Mouse (Mus musculus): ENCODE measurements around the gene Zfp65. TPM values are rescaled to one million over a fixed set of nuclear protein-coding genes. Genes with fewer than 3 reads are reported as not detected.
"Not testable (repeated sequence)": the region's sequence is repeated elsewhere in the genome, so short reads cannot be mapped to it uniquely, and the experiment has no call there.

Gene Zfp65
- 1 to 10 TPM; 4.2 to 7.9 (median 6.5) TPM for polyA plus RNA-seq (2017; shearing (Covaris generic))

- peak; percentile 70 for ATAC-seq
Observed at GRCm38 (mm10) chr13:67728641-67729318, at the start of gene Zfp65. Gene Zfp65, minus strand, starts transcription at chr13:67729173.

DNA sequence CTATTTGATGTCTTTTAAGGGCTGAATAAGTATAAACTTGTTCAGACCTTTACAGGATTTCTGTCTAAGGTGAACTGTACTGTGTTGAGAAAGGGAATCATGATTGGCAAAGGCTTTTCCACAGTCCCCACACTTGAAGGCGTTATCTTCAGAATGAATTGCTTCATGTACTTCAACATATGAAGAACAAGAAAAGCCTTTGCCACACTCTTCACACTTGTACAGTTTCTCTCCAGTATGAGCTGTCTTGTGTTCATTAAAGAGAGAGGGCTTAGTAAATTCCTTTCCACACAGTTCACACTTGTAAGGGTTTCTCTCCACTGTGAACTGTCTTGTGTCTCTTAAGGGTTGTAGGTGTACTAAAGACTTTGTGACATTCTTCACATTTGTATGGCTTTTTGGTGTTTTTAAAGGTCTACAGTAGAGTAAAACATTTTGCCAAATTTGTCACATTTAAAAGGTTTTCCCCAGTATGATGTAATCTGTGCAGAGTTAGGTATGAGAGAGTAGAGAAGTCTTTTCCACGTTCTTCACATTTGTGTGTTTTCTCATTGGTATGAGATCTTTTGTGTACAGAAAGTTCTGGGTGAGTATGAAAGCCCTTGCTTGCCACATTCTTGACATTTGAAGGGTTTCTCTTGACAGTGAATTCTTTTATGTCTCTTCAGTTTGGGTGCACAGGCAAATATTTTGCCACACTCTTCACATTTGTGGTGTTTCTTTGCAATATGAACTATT is 34.2 kb upstream of the Zfp65 start:
- no peak for ATAC-seq

DNA sequence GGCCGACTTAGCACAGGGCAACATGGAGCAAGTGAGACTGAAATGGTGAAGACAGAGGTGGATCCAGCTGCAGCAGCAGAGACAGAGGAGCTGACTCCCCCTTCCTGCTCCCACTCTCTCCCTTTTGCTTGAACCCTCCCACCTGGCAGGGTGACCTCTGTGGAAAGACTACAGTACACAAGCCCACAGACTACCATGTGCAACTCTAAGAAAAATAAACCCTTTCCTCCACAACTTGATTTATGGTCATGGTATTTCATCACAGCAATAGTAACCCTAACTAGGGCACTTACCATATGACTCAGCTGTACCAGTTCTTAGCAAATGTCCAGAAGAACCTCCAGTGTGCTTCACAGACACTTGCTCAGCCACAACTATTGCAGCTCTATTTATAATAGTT is 31.0 kb upstream of the Zfp65 start:
- ATAC-seq = no peak

DNA sequence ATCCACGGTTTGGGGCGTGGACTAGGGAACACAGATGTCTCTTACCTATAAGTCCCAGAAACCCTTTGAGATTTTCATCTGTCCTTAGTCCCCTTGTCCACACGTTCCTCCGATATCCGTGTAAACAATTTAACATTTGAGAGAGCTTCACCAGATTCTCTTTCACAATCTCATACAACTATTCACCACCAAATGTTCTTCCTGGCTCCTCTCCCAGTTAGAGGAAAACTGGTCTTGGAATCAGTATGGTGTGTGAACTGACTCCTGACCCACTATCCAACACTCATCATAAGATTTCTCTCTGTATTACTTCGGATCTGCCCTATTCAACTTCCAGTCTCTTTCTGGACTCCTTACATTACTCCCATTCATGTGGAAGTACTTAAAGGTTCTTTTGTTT is 26.8 kb upstream of the Zfp65 start:
- ATAC-seq = no peak

GRCm38 (mm10) chr13:67754333-67755306 is 25.6 kb upstream of the Zfp65 start, which contains the start of gene Zfp85:
Gene Zfp85, minus strand, starts transcription at chr13:67755228.
- peak; percentile 99 for ATAC-seq

GRCm38 (mm10) chr13:67743896-67744295 is 14.9 kb upstream of the Zfp65 start:
- ATAC-seq = no peak

GRCm38 (mm10) chr13:67742941-67743340 is 14.0 kb upstream of the Zfp65 start:
- no peak for ATAC-seq

- not testable (repeated sequence) for ATAC-seq
Observed at GRCm38 (mm10) chr13:67734391-67734790, 5.4 kb upstream of the Zfp65 start.

DNA sequence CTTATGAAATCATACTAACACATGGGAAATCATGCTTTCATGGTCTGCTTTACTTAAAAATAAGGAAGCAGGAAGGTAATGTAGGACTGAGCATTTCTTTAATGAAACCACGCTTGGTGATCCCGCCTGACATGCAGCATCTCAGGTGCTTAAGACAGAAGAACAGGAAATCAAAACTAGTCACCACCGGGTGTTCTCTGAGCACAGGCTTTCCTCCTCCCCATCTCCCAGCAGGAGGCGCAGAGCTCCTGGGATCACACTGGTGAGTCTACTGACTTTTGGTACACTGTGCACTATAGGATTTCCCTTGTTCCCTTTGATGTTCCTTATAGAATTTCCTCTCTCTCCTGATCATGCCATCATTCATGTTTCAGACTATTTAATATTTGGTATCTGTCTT is 468 bp upstream of the Zfp65 start:
- ATAC-seq = peak; percentile 77

- ATAC-seq = no peak
Observed at GRCm38 (mm10) chr13:67728106-67728505, 867 bp downstream of the Zfp65 start.

DNA sequence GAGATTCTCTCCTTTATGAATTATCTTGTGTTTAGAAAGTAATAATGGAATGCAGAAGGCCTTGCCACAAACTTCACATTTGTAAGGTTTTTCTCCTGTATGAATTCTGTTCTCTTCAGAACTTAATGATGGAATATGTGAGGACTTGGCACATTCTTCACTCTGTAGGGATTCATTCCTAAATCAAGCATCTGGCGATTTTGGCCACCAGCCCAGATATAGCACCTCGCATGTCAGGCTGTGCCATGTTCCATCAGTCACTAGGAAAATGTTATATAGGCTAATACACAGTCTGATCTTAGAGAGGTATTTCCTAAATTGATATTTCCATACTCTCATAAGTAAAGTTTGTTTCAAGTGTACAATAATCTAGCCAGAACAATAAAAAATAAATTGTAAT is 3.6 kb downstream of the Zfp65 start:
- not testable (repeated sequence) for ATAC-seq

DNA sequence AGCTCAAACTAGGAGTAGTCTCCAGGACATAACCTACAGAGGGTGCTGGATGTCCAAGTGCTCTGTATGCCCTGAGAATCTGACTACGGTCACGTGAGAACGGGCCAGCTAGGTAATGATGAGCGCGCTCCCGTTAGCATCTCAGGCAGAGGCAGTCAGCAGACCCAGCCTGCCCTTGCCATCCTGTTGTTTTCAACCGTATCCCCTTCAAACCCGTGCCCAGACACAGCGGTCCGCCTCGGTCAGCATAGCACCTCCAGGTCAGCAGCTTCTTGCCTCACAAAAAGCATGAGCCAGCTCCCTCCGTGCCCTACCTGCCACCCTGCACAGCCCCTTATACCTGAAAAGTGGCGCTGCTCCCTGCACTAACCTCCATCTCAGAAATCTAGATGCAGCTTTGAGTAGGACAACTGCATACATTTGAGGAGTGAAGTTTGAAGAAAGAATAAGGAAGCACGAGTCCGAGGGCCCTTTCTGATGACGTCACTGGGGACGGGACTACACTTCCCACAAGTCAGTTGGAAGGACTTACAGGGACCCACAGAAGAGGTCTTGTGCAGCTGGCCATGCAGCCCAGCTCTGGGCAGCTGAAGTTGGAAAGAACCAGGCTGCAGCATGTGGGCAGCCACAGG is 5.0 kb downstream of the Zfp65 start:
- ATAC-seq = peak; percentile 87

- no peak for ATAC-seq
Observed at GRCm38 (mm10) chr13:67686971-67687370, 42.0 kb downstream of the Zfp65 start, which contains the start of gene Zfp738. Gene Zfp738, minus strand, starts transcription at chr13:67687071.

DNA sequence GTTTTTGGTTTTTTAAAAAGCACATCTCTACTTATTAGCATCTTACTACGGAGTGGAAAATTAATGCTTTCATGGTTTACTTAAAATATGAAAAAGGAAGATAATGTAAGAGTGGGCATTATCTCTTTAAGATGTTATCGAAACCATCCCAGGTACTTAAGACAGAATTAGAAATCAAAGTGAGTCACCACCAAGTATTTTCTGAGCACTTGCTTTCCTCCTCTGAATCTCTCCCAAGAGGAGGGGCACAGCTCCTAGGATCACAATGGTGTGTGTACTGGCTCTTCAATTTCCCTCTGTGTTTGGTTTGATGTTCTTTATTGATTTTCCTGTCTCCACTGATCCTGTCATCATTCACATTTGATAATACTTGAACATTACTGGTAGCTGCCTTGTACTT is 45.1 kb downstream of the Zfp65 start:
- ATAC-seq = peak; percentile 23

DNA sequence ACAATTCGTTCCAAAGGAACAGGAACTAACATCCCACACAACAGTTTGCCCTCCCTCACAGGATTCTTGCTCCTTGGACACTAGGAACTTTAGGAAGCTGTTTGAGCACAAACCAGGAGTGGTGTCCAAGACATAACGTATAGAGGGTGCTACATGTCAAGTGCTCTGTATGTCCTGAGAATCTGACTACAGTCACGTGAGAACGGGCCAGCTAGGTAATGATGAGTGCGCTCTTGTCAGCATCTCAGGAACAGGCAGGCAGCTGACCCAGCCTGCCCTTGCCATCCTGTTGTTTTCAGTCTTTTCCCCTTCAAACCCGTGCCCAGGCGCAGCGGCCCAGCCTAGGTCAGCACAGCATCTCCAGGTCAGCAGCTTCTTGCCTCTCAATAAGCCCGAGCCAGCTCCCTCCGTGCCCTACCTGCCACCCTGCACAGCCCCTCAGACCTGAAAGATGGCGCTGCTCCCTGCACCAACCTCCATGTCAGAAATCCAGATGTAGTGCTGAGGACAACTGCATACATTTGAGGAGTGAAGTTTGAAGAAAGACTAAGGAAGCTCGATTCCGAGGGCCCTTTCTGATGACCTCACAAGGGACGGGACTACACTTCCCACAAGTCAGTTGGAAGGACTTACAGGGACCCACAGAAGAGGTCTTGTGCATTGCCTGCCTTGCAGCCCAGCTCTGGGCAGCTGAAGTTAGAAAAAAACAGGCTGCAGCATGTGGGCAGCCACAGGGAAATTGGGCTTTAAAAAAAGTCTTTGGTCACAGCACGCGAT is 45.8 kb downstream of the Zfp65 start:
- peak; percentile 99 for ATAC-seq

DNA sequence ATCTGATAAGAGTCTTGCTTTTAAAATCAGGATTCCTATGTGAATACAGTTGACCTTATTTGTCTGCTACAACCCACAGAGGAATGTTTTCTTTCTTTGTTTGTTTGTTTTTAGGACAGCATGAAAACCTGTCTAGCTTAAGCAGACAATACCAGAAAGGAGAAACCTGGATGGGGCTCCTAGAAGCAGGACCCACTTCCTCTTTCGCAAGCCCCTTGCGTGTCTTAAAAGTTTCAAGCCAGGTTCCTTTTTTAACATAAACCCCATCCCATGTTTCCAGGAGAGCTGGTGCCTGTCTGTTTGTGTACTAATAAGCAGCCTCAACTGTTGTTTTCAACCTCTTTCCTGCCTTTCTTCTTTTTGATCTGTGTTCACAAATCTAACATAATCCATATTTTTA is 54.1 kb downstream of the Zfp65 start:
- no peak for ATAC-seq

Other genes starting within 250 kb of the Zfp65 start
- 10 to 100 TPM; 11.1 to 16.7 (median 12.4) TPM for gene Zfp874b, start 244.9 kb downstream of the Zfp65 start, polyA plus RNA-seq (2017; shearing (Covaris generic))
- 10 to 100 TPM; 12.4 to 15.2 (median 13.4) TPM for gene Zfp58, start 228.6 kb downstream of the Zfp65 start, polyA plus RNA-seq (2017; shearing (Covaris generic))
- gene Gm26965, start 203.0 kb downstream of the Zfp65 start, polyA plus RNA-seq (2017; shearing (Covaris generic)) = 1 to 10 TPM in 2 of 3 experiments, not detected in 1; 2.5 to 6.3 TPM
- 10 to 100 TPM; 51.7 to 63.1 (median 53.1) TPM for gene Zfp87, start 203.0 kb downstream of the Zfp65 start, polyA plus RNA-seq (2017; shearing (Covaris generic))
- gene Zfp748, start 175.3 kb downstream of the Zfp65 start, polyA plus RNA-seq (2017; shearing (Covaris generic)) = 10 to 100 TPM; 18.0 to 22.2 (median 18.5) TPM
- 10 to 100 TPM in 1 of 3 experiments, 1 to 10 TPM in 2; 7.1 to 10.0 (median 9.6) TPM for gene Zfp729b, start 119.5 kb downstream of the Zfp65 start, polyA plus RNA-seq (2017; shearing (Covaris generic))
- gene Gm49345, start 91.4 kb downstream of the Zfp65 start, polyA plus RNA-seq (2017; shearing (Covaris generic)) = 1 to 10 TPM in 2 of 3 experiments, not detected in 1; 6.0 to 8.1 TPM
- gene Zfp729a, start 91.4 kb downstream of the Zfp65 start, polyA plus RNA-seq (2017; shearing (Covaris generic)) = 10 to 100 TPM; 10.1 to 12.7 (median 11.7) TPM
- 10 to 100 TPM; 15.4 to 22.5 (median 20.1) TPM for gene Zfp738, start 42.1 kb downstream of the Zfp65 start, polyA plus RNA-seq (2017; shearing (Covaris generic))
- 10 to 100 TPM; 15.7 to 19.6 (median 16.3) TPM for gene Zfp85, start 26.1 kb upstream of the Zfp65 start, polyA plus RNA-seq (2017; shearing (Covaris generic))
- gene Zfp493, start 50.5 kb upstream of the Zfp65 start, polyA plus RNA-seq (2017; shearing (Covaris generic)) = 1 to 10 TPM; 1.4 to 2.6 (median 1.6) TPM
- gene Zfp273, start 84.6 kb upstream of the Zfp65 start, polyA plus RNA-seq (2017; shearing (Covaris generic)) = 1 to 10 TPM; 5.7 to 9.0 (median 7.3) TPM
- not detected for gene Gm10037, start 101.9 kb upstream of the Zfp65 start, polyA plus RNA-seq (2017; shearing (Covaris generic))
- gene BC048507, start 134.2 kb upstream of the Zfp65 start, polyA plus RNA-seq (2017; shearing (Covaris generic)) = not detected